In genomic region chr11:86807505-86807989, GRCm38 (mm10) we compare ENCODE assay signal across 8 mouse cellular contexts. TPM values are rescaled to one million over a fixed set of nuclear protein-coding genes. Genes with fewer than 3 reads are reported as not detected.
DNase-seq lines count a peak whose midpoint lies in the region; ATAC-seq lines count a peak whose summit lies in the region.

TSS of gene Dhx40 (minus strand) at chr11:86807746.

- WGBS in intestine, embryonic 14.5 days: 5% methylated on average over 40 of the region's 40 CpGs

- peak within 1 kb of the TSS; percentile 64 for H3K4me2 ChIP-seq in intestine, embryonic 14.5 days (ENCODE audit: low read length)

- peak within 1 kb of the TSS; percentile 76; the same call in 1 of the 2 replicates for H3K27ac ChIP-seq in intestine, embryonic 14.5 days (ENCODE audit: low read depth)

- H3K4me1 ChIP-seq in intestine, embryonic 14.5 days (replicated peaks; ENCODE audit: control insufficient read depth, insufficient read depth, low read length): 0 out of 2 replicates have a peak, but pooled peaks cover 3% of the 10 kb centered on the region

- H3K27me3 ChIP-seq in intestine, embryonic 14.5 days (replicated peaks; ENCODE audit: control insufficient read depth, insufficient read depth, low read length): no peaks in the 10 kb centered on the region

- peak; percentile 93 to 97 for DNase-seq in adrenal gland, adult (ENCODE audit: inconsistent age in 2 of 2, low spot score in 1 of 2)
- DNase-seq in embryo, embryonic 10.5 days (ENCODE audit: low spot score): peak; percentile 92
- DNase-seq in gastrocnemius, postnatal 25 days: peak; percentile 87
- peak; percentile 97 for DNase-seq in intestine, embryonic 14.5 days (ENCODE audit: low spot score)
- DNase-seq in left cerebral cortex, postnatal 14 days (ENCODE audit: low spot score in 2 of 2): peak; percentile 92 to 94
- peak; percentile 90 for DNase-seq in mesoderm, embryonic 11.5 days (ENCODE audit: low read depth, low spot score)
- peak; percentile 91 to 93 for DNase-seq in right cerebral cortex, postnatal 36 days (ENCODE audit: low spot score in 2 of 2)
- peak; percentile 88 for DNase-seq in yolk sac, embryonic 10.5 days (ENCODE audit: low spot score)

- peaks cover 19% of the 10 kb centered on the region for H3K36me3 ChIP-seq in intestine, embryonic 14.5 days (ENCODE audit: control insufficient read depth, insufficient read depth, low read length)

- peak; percentile 95 for ATAC-seq in intestine, embryonic 14.5 days (replicated peaks; ENCODE audit: low FRiP score, low TSS enrichment, low read depth)

- intact Hi-C loops in left cerebral cortex, postnatal 14 days (cut with DNase I): no loop called here

- peak within 1 kb of the TSS; percentile 72 for H3K9ac ChIP-seq in intestine, embryonic 14.5 days (ENCODE audit: low read length)

- H3K9me3 ChIP-seq in intestine, embryonic 14.5 days (ENCODE audit: control insufficient read depth, low read length): no peaks in the 10 kb centered on the region

- peak within 1 kb of the TSS; percentile 100 for H3K4me3 ChIP-seq in intestine, embryonic 14.5 days (ENCODE audit: low read depth, low read length)

RNA-seq across cellular contexts. Expression of gene Dhx40, which starts in this region (rescaled TPM):
- total RNA-seq in gastrocnemius, postnatal 25 days (2021): 10 to 100 TPM; 11.4 to 12.1 TPM
- 19.5 and 20.1 TPM in 2 replicates for polyA plus RNA-seq in intestine, embryonic 14.5 days (2014; fragmentation: Nextera tagmentation; extraction: Ambion mirVana)
- total RNA-seq in left cerebral cortex, postnatal 14 days (2021): 10 to 100 TPM; 15.7 to 19.5 TPM

Comparison
In these comparisons a context has a peak if more than half of its experiments do, and no peak if none do; other contexts are left out.
1. Peak in every context shown above with its lines: DNase-seq, ATAC-seq, H3K4me3 ChIP-seq and H3K27ac ChIP-seq.